Mouse (Mus musculus) cerebellum, postnatal 14 days (tissue): ENCODE measurements around the gene Phactr3.

ENCODE experiments used
- DNase-seq, 2 experiments: peaks; one replicate each; pipeline ENCODE4 v3.0.0; 2021; ENCODE audit warnings: mixed read lengths in 2 of 2

Gene Phactr3

GRCm38 (mm10) chr2:178263055-178263454 lies 144.3 kb downstream of the Phactr3 start:
- no peak for DNase-seq

GRCm38 (mm10) chr2:178264389-178264788 lies 145.6 kb downstream of the Phactr3 start:
- peak; percentile 97 to 98 for DNase-seq

GRCm38 (mm10) chr2:178265454-178265853 lies 146.7 kb downstream of the Phactr3 start:
- peak; percentile 67 for DNase-seq

GRCm38 (mm10) chr2:178270794-178271193 lies 152.0 kb downstream of the Phactr3 start:
- DNase-seq, result peak in 1 of 2 experiments; percentile 56

- no peak for DNase-seq
Observed at GRCm38 (mm10) chr2:178272350-178272749, 153.6 kb downstream of the Phactr3 start.

GRCm38 (mm10) chr2:178274126-178274525 lies 155.4 kb downstream of the Phactr3 start:
- peak; percentile 75 to 85 for DNase-seq

GRCm38 (mm10) chr2:178277206-178277605 lies 158.4 kb downstream of the Phactr3 start:
- DNase-seq, result no peak

GRCm38 (mm10) chr2:178281183-178281582 lies 162.4 kb downstream of the Phactr3 start:
- DNase-seq, result no peak

GRCm38 (mm10) chr2:178287285-178287684 lies 168.5 kb downstream of the Phactr3 start:
- peak; percentile 58 to 84 for DNase-seq

GRCm38 (mm10) chr2:178288666-178289065 lies 169.9 kb downstream of the Phactr3 start:
- DNase-seq, result no peak

GRCm38 (mm10) chr2:178303453-178304187 lies 184.8 kb downstream of the Phactr3 start:
- DNase-seq, result no peak

- DNase-seq, result no peak
Observed at GRCm38 (mm10) chr2:178304188-178304529, 185.4 kb downstream of the Phactr3 start.

- no peak for DNase-seq
Observed at GRCm38 (mm10) chr2:178304669-178305068, 185.9 kb downstream of the Phactr3 start.

- DNase-seq, result no peak
Observed at GRCm38 (mm10) chr2:178313539-178313938, 194.8 kb downstream of the Phactr3 start.

GRCm38 (mm10) chr2:178316281-178316680 lies 197.5 kb downstream of the Phactr3 start:
- DNase-seq, result no peak

GRCm38 (mm10) chr2:178319766-178320165 lies 201.0 kb downstream of the Phactr3 start:
- no peak for DNase-seq

- DNase-seq, result no peak
Observed at GRCm38 (mm10) chr2:178321271-178321670, 202.5 kb downstream of the Phactr3 start.

- DNase-seq, result no peak
Observed at GRCm38 (mm10) chr2:178324410-178324809, 205.6 kb downstream of the Phactr3 start.

- no peak for DNase-seq
Observed at GRCm38 (mm10) chr2:178324818-178325217, 206.0 kb downstream of the Phactr3 start.

- no peak for DNase-seq
Observed at GRCm38 (mm10) chr2:178326067-178326466, 207.3 kb downstream of the Phactr3 start.

GRCm38 (mm10) chr2:178326750-178327465 lies 208.1 kb downstream of the Phactr3 start:
- DNase-seq, result no peak

GRCm38 (mm10) chr2:178327466-178328040 lies 208.8 kb downstream of the Phactr3 start:
- peak; percentile 78 to 80 for DNase-seq

- DNase-seq, result peak in 1 of 2 experiments; percentile 33
Observed at GRCm38 (mm10) chr2:178329551-178329950, 210.8 kb downstream of the Phactr3 start.

GRCm38 (mm10) chr2:178329986-178330385 lies 211.2 kb downstream of the Phactr3 start:
- no peak for DNase-seq
